Mouse (Mus musculus) MEL (cell line): ENCODE data around the gene 6030445D17Rik.

ENCODE experiments used
- CTCF ChIP-seq, 3 experiments: IDR thresholded peaks in 2 of 3; conservative IDR thresholded peaks in 1 of 3; 2 replicates each; pipeline ENCODE4 v1.5.1; 2011 to 2012; ENCODE audit warnings: low read length in 3 of 3, low read depth in 2 of 3, mild to moderate bottlenecking in 2 of 3, improper control_type of control experiment in 1 of 3, inconsistent platforms in 1 of 3, mixed read lengths in 1 of 3, moderate library complexity in 1 of 3; ENCODE audit not compliant: control insufficient read depth in 1 of 3, insufficient read depth in 1 of 3, poor library complexity in 1 of 3, severe bottlenecking in 1 of 3
- POLR2A ChIP-seq, 2 experiments: IDR thresholded peaks; 2 replicates each; pipeline ENCODE4 v1.6.1; 2011 to 2012; ENCODE audit warnings: low read length in 2 of 2, mild to moderate bottlenecking in 2 of 2, control low read depth in 1 of 2, improper control_type of control experiment in 1 of 2, low read depth in 1 of 2, moderate library complexity in 1 of 2; ENCODE audit not compliant: control insufficient read depth in 1 of 2, insufficient read depth in 1 of 2, poor library complexity in 1 of 2
- TAL1 ChIP-seq: IDR thresholded peaks from 2 replicates; pipeline ENCODE4 v1.6.1; 2012; ENCODE audit warnings: mild to moderate bottlenecking, inconsistent platforms, low read length, moderate library complexity, mixed read lengths
- USF1 ChIP-seq: IDR thresholded peaks from 2 replicates; pipeline ENCODE4 v1.6.1; 2014; ENCODE audit warnings: low read depth, mild to moderate bottlenecking, inconsistent platforms, low read length, improper control_type of control experiment, moderate library complexity
- ZNF384 ChIP-seq: IDR thresholded peaks from 2 replicates; pipeline ENCODE4 v1.6.1; 2012; ENCODE audit warnings: low read depth, mild to moderate bottlenecking, inconsistent platforms, low read length, improper control_type of control experiment

- TF ChIP-seq POLR2A (IDR thresholded peaks at IDR 0.05; ENCODE audit: control insufficient read depth in 1 of 2, insufficient read depth in 1 of 2, low read depth in 1 of 2, low read length in 2 of 2, poor library complexity in 1 of 2) (no peak), CTCF (IDR thresholded peaks at IDR 0.05 in 2 of 3, conservative IDR thresholded peaks at IDR 0.05 in 1 of 3; ENCODE audit: control insufficient read depth in 1 of 3, insufficient read depth in 1 of 3, low read depth in 2 of 3, low read length in 3 of 3, poor library complexity in 1 of 3, severe bottlenecking in 1 of 3) (no peak), TAL1 (no peak), USF1 (no peak), ZNF384 (no peak)
Observed at GRCm38 (mm10) chr4:136466226-136466625, 4.2 kb downstream of the 6030445D17Rik start.
